Mouse (Mus musculus) liver, embryonic 14.5 days (tissue): ENCODE results near the gene Mtmr3.

Source experiments
- CTCF ChIP-seq: IDR thresholded peaks from 2 replicates; pipeline ENCODE4 v1.5.1; 2016; ENCODE audit warnings: antibody characterized with exemption, low read depth, control low read depth
- EP300 ChIP-seq: IDR thresholded peaks from 2 replicates; pipeline ENCODE4 v1.6.1; 2016; ENCODE audit warnings: antibody characterized with exemption, low read depth

- TF ChIP-seq EP300 (peak; percentile 100), CTCF (no peak)
Observed at GRCm38 (mm10) chr11:4543040-4543551, 51.6 kb downstream of the Mtmr3 start.
